Mouse (Mus musculus) regulatory T cell (primary cell): ENCODE data around the gene Fancc.
"Not testable (repeated sequence)": the region's sequence is repeated elsewhere in the genome, so short reads cannot be mapped to it uniquely, and the experiment has no call there.

ENCODE experiments used
- in situ Hi-C: fragments of 300-600 bp; cut with MboI, MseI; formaldehyde crosslinking; loops from one replicate; pipeline ENCODE4 v1.15.1; 2025; ENCODE audit warnings: high pct_unique_total_duplicates

The Fancc gene

GRCm38 (mm10) chr13:63319814-63320213 is 177.3 kb downstream of the Fancc start:
- in situ Hi-C loops: no loop called here

GRCm38 (mm10) chr13:63317681-63318104 is 179.4 kb downstream of the Fancc start:
- in situ Hi-C loops: no loop called here

GRCm38 (mm10) chr13:63316407-63316806 is 180.7 kb downstream of the Fancc start:
- in situ Hi-C loops: no loop called here

- in situ Hi-C loops: no loop called here
These were observed 181.3 kb downstream of the Fancc start for GRCm38 (mm10) chr13:63315777-63316176.

- in situ Hi-C loops: not testable (repeated sequence)
These were observed 182.0 kb downstream of the Fancc start for GRCm38 (mm10) chr13:63315111-63315510.

GRCm38 (mm10) chr13:63314608-63314920 is 182.5 kb downstream of the Fancc start:
- in situ Hi-C loops: loop anchor here (5.0 kb wide), 1 partner anchor 267 kb away; no protein-coding TSS in a partner anchor

- in situ Hi-C loops: loop anchor here (5.0 kb wide), 1 partner anchor 267 kb away; no protein-coding TSS in a partner anchor
These were observed 183.1 kb downstream of the Fancc start for GRCm38 (mm10) chr13:63313748-63314607.

GRCm38 (mm10) chr13:63313247-63313646 is 183.8 kb downstream of the Fancc start:
- in situ Hi-C loops: loop anchor here (5.0 kb wide), 1 partner anchor 266 kb away; no protein-coding TSS in a partner anchor

- in situ Hi-C loops: loop anchor here (5.0 kb wide), 1 partner anchor 264 kb away; no protein-coding TSS in a partner anchor
These were observed 185.9 kb downstream of the Fancc start for GRCm38 (mm10) chr13:63311156-63311555.

- in situ Hi-C loops: no loop called here
These were observed 187.5 kb downstream of the Fancc start for GRCm38 (mm10) chr13:63309563-63309962.

- in situ Hi-C loops: no loop called here
These were observed 190.3 kb downstream of the Fancc start for GRCm38 (mm10) chr13:63306768-63307167.

GRCm38 (mm10) chr13:63305160-63306011 is 191.7 kb downstream of the Fancc start:
- in situ Hi-C loops: no loop called here

- in situ Hi-C loops: no loop called here
These were observed 192.3 kb downstream of the Fancc start for GRCm38 (mm10) chr13:63304799-63305159.

- in situ Hi-C loops: no loop called here
These were observed 192.8 kb downstream of the Fancc start for GRCm38 (mm10) chr13:63304124-63304792.

GRCm38 (mm10) chr13:63302381-63302780 is 194.7 kb downstream of the Fancc start:
- in situ Hi-C loops: no loop called here

- in situ Hi-C loops: no loop called here
These were observed 195.3 kb downstream of the Fancc start for GRCm38 (mm10) chr13:63301764-63302209.

- in situ Hi-C loops: no loop called here
These were observed 196.1 kb downstream of the Fancc start for GRCm38 (mm10) chr13:63300929-63301328.

- in situ Hi-C loops: no loop called here
These were observed 198.1 kb downstream of the Fancc start for GRCm38 (mm10) chr13:63298931-63299330.

GRCm38 (mm10) chr13:63297933-63298332 is 199.1 kb downstream of the Fancc start:
- in situ Hi-C loops: no loop called here

GRCm38 (mm10) chr13:63297003-63297402 is 200.1 kb downstream of the Fancc start:
- in situ Hi-C loops: no loop called here

- in situ Hi-C loops: no loop called here
These were observed 200.8 kb downstream of the Fancc start for GRCm38 (mm10) chr13:63296300-63296699.
